Mouse (Mus musculus) activated CD4-positive, CD25-positive, alpha-beta regulatory T cell, adult 4 months (primary cell): ENCODE results near the gene Gas2. TPM values are rescaled to one million over a fixed set of nuclear protein-coding genes. Genes with fewer than 3 reads are reported as not detected.
A peak's percentile ranks its signal among the peaks of the same experiment; 100 is the strongest.

Experiments
- ATAC-seq: one replicate; pipeline ENCODE4 v1.8.0; 2017
- polyA plus RNA-seq, 2 experiments: library from polyadenylated mRNA; unstranded; fragments of 100-300 nt; shearing (Covaris generic); gene quantifications; one replicate each; pipeline ENCODE4 v1.2.1; 2017

Gas2 gene
- 1 to 10 TPM; 2.5 to 3.5 TPM for polyA plus RNA-seq

GRCm38 (mm10) chr7:51861250-51862096, at the start of gene Gas2:
Gas2 (plus strand) TSS chr7:51862015.
- peak; percentile 51 for ATAC-seq

- ATAC-seq = no peak
Measured at GRCm38 (mm10) chr7:51815473-51816282, 46.1 kb upstream of the Gas2 start.

- ATAC-seq = no peak
Measured at GRCm38 (mm10) chr7:51816283-51816839, 45.5 kb upstream of the Gas2 start.

DNA sequence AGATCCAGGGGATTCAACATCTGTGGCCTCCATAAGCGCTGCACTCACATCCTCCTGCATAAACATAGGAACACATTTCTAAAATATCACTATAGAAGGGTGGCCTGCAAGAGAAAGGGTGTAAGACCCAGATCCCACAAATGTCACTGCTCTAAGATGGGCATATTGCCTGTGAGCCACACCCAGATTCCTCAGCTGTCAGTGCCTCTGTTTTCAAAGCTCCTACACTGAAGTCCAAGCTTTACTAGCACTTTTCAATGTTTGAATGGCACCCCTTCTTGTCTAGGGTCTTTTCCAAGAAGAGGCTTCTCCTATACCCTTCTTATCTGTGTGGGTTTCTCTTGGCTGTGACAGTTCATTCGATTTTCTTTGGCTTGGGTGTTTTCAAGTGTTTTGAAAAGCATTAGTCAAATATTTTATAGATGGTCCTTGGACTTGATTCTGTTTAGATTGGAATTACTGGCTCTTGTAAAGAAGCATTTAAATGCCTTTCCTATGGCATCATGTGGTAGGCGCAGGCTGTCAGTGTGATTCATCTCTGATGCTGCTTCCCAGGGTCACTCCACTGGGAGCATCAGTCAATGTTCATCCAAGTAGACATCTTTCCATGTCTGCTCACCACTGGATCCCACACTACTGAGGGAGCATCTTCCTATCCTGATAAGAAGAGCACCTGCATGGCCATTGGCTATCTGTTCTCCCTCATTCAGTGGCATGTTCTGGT, 43.4 kb upstream of the Gas2 start:
- ATAC-seq = no peak

DNA sequence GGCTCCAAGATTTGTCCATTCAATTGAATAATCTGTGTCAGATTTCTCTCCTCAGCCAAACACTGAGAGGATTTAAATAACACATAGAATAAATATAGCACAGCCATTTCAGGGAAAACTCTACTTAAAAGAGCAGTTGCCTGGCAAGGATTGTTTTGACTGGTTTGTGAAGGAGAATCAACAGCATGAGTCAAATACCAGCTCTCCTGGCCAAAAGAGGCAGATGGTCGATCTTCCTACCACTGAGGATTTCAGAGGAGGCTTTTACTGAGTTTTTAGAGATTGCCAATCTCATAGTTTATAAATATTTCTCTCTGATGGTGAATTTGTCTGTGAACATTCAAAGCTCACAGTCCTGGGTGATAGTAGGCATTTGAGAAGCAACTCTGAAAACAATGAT, 41.9 kb upstream of the Gas2 start:
- ATAC-seq = no peak

- ATAC-seq = no peak
Measured at GRCm38 (mm10) chr7:51821467-51821866, 40.3 kb upstream of the Gas2 start.

- ATAC-seq = no peak
Measured at GRCm38 (mm10) chr7:51823562-51824338, 38.1 kb upstream of the Gas2 start.

- no peak for ATAC-seq
Measured at GRCm38 (mm10) chr7:51831917-51832316, 29.9 kb upstream of the Gas2 start.

DNA sequence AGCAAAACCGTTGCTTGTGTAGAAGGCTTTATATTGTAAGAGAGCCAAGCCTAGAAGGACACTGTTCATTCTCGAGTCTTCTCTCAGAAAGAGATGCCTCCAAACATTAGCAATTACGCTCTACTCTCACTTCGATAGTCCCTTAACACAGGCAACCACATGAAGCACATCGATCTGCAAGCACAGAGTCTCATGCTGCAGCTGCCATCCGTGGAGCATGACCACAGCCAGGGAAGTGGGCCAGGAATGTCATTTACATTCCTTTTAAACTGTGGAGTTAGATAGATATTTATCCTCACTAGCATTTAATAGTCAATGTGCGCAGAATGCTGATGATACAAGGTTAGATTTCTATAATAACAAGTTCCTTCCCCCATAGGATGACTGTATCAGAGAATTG, 21.3 kb upstream of the Gas2 start:
- no peak for ATAC-seq

DNA sequence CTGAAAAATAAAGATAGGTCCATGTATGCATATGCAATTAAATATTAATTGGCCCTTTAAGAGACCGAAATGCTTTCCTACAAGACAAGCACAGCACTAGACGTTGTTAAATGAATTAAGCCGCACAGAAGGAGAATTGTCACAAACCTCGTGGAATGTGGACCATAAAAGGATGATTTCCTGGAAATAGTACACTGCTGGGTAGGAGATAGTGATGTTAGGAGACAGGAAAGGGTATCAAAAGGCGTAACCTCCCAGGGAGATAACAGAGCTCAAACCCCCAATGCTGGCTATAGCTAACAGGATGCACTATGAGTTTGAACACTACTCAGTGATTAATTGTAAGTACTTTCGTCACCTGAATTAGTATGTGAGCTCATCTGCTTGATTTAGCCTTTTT, 10.9 kb upstream of the Gas2 start:
- ATAC-seq = no peak

DNA sequence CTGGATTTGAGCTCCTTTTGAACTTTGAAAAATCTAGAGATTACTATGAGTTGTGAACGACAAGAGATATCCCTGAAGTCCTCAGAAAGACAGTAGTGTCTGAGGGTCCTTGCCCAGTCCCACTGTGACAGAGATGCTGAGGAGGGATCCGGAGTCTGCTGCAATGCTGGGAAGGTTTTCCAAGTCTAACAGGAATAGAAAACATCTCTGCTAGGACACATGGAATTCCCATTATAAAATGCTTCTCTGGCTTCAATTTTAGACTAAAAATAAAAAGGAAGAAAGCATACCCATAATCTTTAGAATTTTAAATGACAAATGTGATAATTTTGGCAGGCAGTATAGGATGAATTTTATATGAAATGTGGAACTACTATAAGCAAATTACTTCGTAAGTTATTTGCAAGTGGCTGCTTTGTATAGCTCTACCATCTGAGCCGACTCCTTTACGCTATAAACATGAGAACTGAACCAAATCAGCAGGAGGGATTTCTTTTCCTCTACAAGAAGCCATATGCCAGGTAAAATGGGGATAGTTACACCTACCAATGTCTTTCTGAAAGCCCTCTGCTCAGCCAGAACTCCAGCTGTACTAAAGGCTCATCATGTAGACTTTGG, 9.8 kb upstream of the Gas2 start:
- no peak for ATAC-seq

DNA sequence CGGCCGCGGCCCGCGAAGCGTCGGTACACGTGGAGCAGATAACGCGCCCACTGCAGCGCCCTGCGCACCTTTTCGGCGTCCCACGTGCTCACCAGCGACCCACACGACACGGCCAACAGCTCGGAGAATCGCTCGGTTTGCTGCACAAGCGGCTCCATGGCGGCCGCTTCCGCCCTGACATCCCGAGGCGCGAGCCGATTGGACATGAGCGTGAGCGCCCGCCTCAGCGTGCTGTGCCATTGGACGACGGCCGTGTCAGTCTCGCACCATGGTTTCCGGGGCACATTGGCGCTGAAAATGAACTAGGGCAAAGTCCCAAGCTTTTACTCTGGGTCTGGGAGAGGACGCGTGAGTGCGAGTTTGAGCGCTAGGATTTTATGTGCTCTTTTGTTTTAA, 280 bp downstream of the Gas2 start, which contains the start of gene Fancf:
Gene Fancf (minus strand): TSS at position 171 of the 396 bp plus-strand sequence.
- peak; percentile 97 for ATAC-seq

DNA sequence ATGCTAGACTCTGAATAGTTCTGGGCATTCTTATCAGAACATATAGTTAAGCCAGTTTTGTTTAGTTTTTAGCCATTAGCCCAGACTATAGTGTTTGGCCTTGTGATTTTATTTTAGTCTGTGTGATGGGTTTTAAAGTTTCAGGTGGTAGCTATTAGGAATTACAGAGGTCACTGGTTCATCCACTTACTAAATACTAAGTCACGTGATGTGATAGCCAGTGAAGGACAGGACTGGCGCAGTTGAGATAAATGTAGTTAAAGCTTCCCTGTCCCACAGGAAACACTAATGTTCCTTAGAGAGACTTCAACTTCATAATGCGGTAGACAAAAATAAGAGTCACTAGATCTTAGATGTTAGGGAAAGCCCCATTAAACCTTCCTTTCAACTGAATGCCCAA, 1.0 kb downstream of the Gas2 start:
- no peak for ATAC-seq

- ATAC-seq = no peak
Measured at GRCm38 (mm10) chr7:51865336-51865735, 3.5 kb downstream of the Gas2 start.

GRCm38 (mm10) chr7:51867983-51868382, 6.2 kb downstream of the Gas2 start:
- ATAC-seq = no peak

DNA sequence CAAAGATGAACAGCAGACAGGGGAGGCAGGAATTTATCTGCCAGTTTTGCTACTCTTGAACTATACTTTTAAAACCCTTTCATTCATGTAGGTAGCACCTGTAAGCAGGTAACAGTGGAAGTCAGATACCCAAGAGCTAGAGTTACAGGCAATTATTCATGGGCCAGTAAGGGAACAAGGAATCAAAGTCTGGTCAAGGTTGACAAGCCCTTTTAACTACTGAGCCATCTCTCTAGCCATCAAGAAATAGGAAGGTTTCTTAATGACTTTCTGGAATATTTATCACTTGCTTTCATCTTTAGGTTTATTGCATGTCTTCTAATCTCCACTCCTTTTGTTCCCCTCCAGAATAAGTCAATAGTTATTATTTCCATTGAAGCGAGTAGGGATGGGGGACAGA, 10.2 kb downstream of the Gas2 start:
- ATAC-seq = no peak

- no peak for ATAC-seq
Measured at GRCm38 (mm10) chr7:51872597-51872996, 10.8 kb downstream of the Gas2 start.

DNA sequence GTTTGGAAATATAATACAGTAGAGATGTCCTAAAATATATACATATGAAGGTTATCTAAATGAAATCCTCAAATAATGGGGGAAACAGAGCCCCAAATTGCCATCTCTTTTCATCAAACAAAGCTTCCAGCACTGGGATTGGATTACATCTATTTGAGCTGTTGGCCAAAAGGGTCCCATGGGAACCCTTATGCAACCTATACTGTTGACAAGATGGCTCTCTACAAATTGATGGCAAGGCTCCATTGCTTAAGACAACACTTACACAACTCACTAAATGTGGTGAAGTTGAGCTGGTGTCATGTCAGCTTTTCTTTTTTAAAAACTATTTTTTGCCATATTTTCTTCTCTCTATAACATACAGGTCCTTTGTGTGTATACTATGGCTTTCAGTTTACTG, 14.5 kb downstream of the Gas2 start:
- ATAC-seq = no peak

GRCm38 (mm10) chr7:51878730-51879129, 16.9 kb downstream of the Gas2 start:
- ATAC-seq = no peak

DNA sequence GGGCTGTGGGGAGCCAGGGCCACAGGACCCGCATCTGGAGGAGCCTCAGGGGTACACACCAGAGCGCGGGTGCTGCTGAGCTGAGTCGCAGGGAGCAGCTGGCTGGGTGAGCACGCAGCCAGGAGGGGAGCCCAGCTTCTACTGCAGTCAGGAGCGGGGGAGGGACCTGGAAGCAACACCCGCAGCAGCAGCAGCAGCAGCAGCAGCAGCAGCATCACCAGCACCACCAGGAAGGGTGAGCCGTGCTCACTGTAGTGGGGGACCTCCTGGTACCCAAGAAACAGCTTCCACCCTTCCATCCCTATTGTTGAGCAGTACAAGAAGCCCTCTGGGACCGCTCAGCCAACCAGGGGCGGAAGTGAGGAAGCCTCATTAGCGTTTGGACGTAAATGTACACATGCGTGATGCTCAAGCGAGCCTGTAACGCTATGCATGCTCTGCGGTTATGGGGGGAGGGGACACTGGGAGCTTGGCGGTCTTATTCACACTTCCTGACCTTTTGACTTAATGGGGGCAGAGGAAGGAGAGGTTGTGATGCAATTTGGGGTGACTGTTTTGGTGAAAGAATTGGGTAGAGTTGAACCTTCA, 17.4 kb downstream of the Gas2 start:
- peak; percentile 89 for ATAC-seq

DNA sequence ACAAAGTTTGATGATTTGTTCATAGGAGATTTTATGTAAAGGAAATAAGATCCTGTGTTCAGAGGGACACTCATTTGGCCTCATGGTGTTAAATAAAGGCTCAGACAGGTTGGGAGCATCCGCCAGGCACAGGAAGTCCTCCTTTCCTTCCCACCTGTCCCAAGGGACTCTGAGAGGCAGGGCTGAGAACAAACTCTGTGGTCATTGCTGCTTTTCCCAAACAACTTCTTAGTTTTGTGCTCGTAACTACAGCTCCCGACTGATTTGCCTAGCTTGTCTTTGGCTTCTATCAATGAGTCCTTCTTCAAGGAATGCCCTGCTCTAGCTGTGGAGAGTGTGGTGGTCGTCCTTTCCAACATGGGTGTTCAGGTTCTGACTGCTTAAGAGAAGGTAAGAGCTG, 18.3 kb downstream of the Gas2 start:
- ATAC-seq = no peak
